Mouse (Mus musculus) lung, postnatal 0 days (tissue): ENCODE results near the gene Prkcd. TPM values are rescaled to one million over a fixed set of nuclear protein-coding genes. Genes with fewer than 3 reads are reported as not detected.
"Not testable (repeated sequence)": the region's sequence is repeated elsewhere in the genome, so short reads cannot be mapped to it uniquely, and the experiment has no call there.

ENCODE experiments used
- ATAC-seq: fragments of 200-750 bp; cut with Nextera tagmentation; 2 replicates; pipeline ENCODE4 v1.8.0; 2017; ENCODE audit warnings: moderate library complexity
- DNase-seq: peaks from one replicate; pipeline ENCODE4 v3.0.0-alpha.2; 2016; ENCODE audit warnings: low spot score
- H3K27ac ChIP-seq: fragments of 300-500 bp; sonication (generic); 2 replicates; pipeline ENCODE4 v1.5.1; 2014; ENCODE audit warnings: antibody characterized with exemption, mild to moderate bottlenecking, low read length, mixed read lengths
- H3K27me3 ChIP-seq: fragments of 300-500 bp; sonication (generic); replicated peaks from 2 replicates; pipeline ENCODE4 v1.6.1; 2014; ENCODE audit warnings: low read length, mixed read lengths; ENCODE audit not compliant: insufficient read depth
- H3K36me3 ChIP-seq: fragments of 300-500 bp; sonication (generic); 2 replicates; pipeline ENCODE4 v1.6.1; 2014; ENCODE audit warnings: low read length, mixed read lengths; ENCODE audit not compliant: insufficient read depth
- H3K4me1 ChIP-seq: fragments of 300-500 bp; sonication (generic); 2 replicates; pipeline ENCODE4 v1.6.1; 2014; ENCODE audit warnings: antibody characterized with exemption, low read depth, low read length, mixed read lengths; ENCODE audit not compliant: insufficient read depth
- H3K4me2 ChIP-seq: fragments of 300-500 bp; sonication (generic); replicated peaks from 2 replicates; pipeline ENCODE4 v1.6.1; 2014; ENCODE audit warnings: low read depth, mild to moderate bottlenecking, low read length, moderate library complexity, mixed read lengths
- H3K4me3 ChIP-seq: fragments of 300-500 bp; sonication (generic); 2 replicates; pipeline ENCODE4 v1.5.1; 2014; ENCODE audit warnings: low read depth, low read length
- H3K9ac ChIP-seq: fragments of 300-500 bp; sonication (generic); replicated peaks from 2 replicates; pipeline ENCODE4 v1.6.1; 2014; ENCODE audit warnings: low read depth, mild to moderate bottlenecking
- H3K9me3 ChIP-seq: fragments of 300-500 bp; sonication (generic); 2 replicates; pipeline ENCODE4 v1.6.1; 2016; ENCODE audit warnings: low read length, mixed read lengths
- CTCF ChIP-seq: IDR thresholded peaks from 2 replicates; pipeline ENCODE4 v1.5.1; 2016; ENCODE audit warnings: antibody characterized with exemption, mild to moderate bottlenecking
- EP300 ChIP-seq: IDR thresholded peaks from 2 replicates; pipeline ENCODE4 v1.6.1; 2016; ENCODE audit warnings: antibody characterized with exemption, mild to moderate bottlenecking, control low read depth
- WGBS: fragments of 180-500 bp; shearing (Covaris S2); extraction: QIAGEN DNeasy Blood & Tissue Kit; methylation state at CpG from one replicate; pipeline ENCODE4 v1.1.7; 2014; 5-methylcytosine and 5-hydroxymethylcytosine counted together
- polyA plus RNA-seq: library from polyadenylated mRNA; unstranded; fragments of >200 nt; fragmentation: Nextera tagmentation; extraction: Ambion mirVana; gene quantifications from 2 replicates; pipeline ENCODE4 v1.2.1, GENCODE M21; 2015

Gene Prkcd
- polyA plus RNA-seq, 1 experiment from 2014 or later, result 59.4 TPM

DNA sequence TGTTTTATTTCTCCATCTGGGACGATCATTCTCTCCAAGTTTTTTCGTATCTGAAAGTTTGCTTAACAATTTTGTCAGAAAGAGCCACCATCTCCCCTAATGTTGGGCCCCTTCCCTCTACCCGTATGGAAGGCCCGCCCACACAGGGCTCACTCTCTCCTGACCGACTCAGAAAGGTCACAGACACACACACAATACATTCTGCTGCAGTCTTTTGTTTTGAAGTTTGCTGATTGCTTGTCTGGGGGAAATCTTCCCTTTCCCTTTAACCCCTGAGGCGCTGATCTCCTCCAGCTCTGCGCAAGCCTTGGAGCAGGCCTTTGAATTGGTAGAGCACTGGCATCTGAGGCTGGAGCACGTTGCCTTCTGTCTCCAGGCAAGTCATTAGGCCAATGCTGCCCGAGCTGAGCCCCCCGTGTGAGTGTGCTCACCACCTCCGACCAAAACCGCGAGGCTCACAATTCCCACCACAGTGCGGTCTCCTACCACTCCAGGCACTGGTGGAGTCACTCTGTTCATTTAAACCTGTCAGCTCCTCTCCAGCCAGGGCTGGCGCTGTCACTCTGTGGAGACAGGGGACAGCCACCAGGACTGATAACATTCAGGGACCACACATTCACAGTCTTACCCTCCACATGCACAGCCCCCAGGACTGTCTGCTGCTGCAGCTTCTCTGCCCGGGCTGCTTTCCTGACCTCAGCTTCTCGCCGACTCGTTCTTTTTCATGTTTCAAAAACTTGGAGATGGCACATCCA is 41.3 kb downstream of the Prkcd start:
- Histone ChIP-seq H3K4me3 (no peak overlapping the region), H3K27me3 (no peaks in the 10 kb centered on the region), H3K27ac (no peak overlapping the region), H3K9me3 (no peaks in the 10 kb centered on the region), H3K4me1 (peaks cover 9% of the 10 kb centered on the region; the same call in 1 of the 2 replicates), H3K4me2 (no peak overlapping the region), H3K9ac (no peak overlapping the region), H3K36me3 (no peaks in the 10 kb centered on the region)
- TF ChIP-seq CTCF, result peak; percentile 16; the same call in 1 of the 2 replicates
- TF ChIP-seq EP300, result no peak
- ATAC-seq, result no peak
- WGBS, result 26% methylated on average over 19 of the region's 19 CpGs
- no peak for DNase-seq

- WGBS, result 65% methylated on average over 2 of the region's 2 CpGs
- TF ChIP-seq CTCF, result no peak
- TF ChIP-seq EP300, result no peak
- ATAC-seq (no peak), DNase-seq (no peak)
- H3K4me3 ChIP-seq, result no peak overlapping the region
- no peak overlapping the region for H3K27ac ChIP-seq
- H3K27me3 ChIP-seq, result no peaks in the 10 kb centered on the region
- H3K4me2 ChIP-seq, result no peak overlapping the region
- H3K4me1 ChIP-seq, result peaks cover 9% of the 10 kb centered on the region; the same call in 1 of the 2 replicates
- H3K9ac ChIP-seq, result no peak overlapping the region
- no peaks in the 10 kb centered on the region for H3K9me3 ChIP-seq
- no peaks in the 10 kb centered on the region for H3K36me3 ChIP-seq
Observed at GRCm38 (mm10) chr14:30584077-30584476, 41.9 kb downstream of the Prkcd start.

DNA sequence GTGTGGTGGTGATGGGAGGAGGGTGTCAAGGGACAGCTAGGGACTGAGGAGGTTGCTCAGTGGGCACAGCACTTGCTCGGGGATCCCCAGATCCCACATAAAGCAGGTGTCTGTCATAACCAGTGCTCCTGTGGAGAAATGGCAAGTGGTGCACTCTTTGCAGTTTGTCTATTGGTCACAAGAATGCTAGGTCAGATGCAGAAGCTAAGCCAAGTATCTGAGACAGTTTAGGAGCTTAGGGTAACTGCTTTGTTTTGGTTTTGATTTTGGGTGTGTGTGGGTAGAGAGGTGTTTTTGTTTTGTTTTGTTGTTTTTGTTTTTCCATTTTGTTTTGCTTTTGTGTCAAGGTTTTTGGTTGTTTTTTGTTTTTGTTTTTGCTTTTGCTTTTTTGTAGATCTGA is 44.8 kb downstream of the Prkcd start:
- no peaks in the 10 kb centered on the region for H3K27me3 ChIP-seq
- H3K4me1 ChIP-seq, result 0 out of 2 replicates have a peak, but pooled peaks cover 9% of the 10 kb centered on the region
- no peak overlapping the region for H3K4me3 ChIP-seq
- no peak for ATAC-seq
- H3K9me3 ChIP-seq, result no peaks in the 10 kb centered on the region
- no peak overlapping the region for H3K9ac ChIP-seq
- no peak overlapping the region for H3K4me2 ChIP-seq
- TF ChIP-seq EP300 (no peak), CTCF (no peak)
- 94% methylated on average over 1 of the region's 1 CpGs for WGBS
- H3K27ac ChIP-seq, result no peak overlapping the region
- DNase-seq, result no peak
- H3K36me3 ChIP-seq, result no peaks in the 10 kb centered on the region

GRCm38 (mm10) chr14:30579882-30580281 is 46.1 kb downstream of the Prkcd start:
- DNase-seq, result no peak
- H3K4me3 ChIP-seq, result no peak overlapping the region
- no peaks in the 10 kb centered on the region for H3K36me3 ChIP-seq
- 39% methylated on average over 5 of the region's 5 CpGs for whole genome bisulfite sequencing
- H3K27ac ChIP-seq, result no peak overlapping the region
- no peak for ATAC-seq
- TF ChIP-seq CTCF, result no peak
- TF ChIP-seq EP300, result no peak
- H3K4me2 ChIP-seq, result no peak overlapping the region
- H3K9ac ChIP-seq, result no peak overlapping the region
- H3K27me3 ChIP-seq, result no peaks in the 10 kb centered on the region
- 0 out of 2 replicates have a peak, but pooled peaks cover 4% of the 10 kb centered on the region for H3K4me1 ChIP-seq
- H3K9me3 ChIP-seq, result no peaks in the 10 kb centered on the region

DNA sequence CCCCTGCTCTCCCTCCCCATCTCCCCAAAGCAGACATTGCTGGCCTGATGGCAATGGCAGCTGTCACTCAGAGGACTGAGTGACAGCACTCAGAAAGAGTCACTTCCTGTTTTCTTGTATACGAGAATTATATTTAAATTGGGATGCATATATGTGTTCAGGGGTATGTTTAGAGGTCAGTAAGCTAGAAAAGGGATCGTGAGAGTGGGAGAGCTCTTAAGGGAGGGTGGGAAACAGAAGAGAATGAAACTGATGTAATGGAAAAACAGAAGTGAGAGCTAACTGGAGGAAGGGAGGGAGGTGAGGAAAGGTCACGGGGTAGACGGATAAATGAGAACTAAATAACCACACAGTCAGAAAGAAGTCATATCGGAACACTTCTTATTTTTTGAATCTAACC is 46.8 kb downstream of the Prkcd start:
- 63% methylated on average over 5 of the region's 5 CpGs for WGBS
- DNase-seq (peak; percentile 23), ATAC-seq (no peak)
- Histone ChIP-seq H3K4me1 (no peaks in the 10 kb centered on the region), H3K4me2 (no peak overlapping the region), H3K27ac (no peak overlapping the region), H3K9ac (no peak overlapping the region), H3K4me3 (no peak overlapping the region), H3K36me3 (no peaks in the 10 kb centered on the region), H3K9me3 (no peaks in the 10 kb centered on the region), H3K27me3 (no peaks in the 10 kb centered on the region)
- TF ChIP-seq CTCF (no peak), EP300 (no peak)

GRCm38 (mm10) chr14:30577303-30578062 is 48.5 kb downstream of the Prkcd start:
- H3K27me3 ChIP-seq, H3K4me2 ChIP-seq, H3K4me3 ChIP-seq, H3K4me1 ChIP-seq, H3K36me3 ChIP-seq, H3K9me3 ChIP-seq, H3K9ac ChIP-seq, H3K27ac ChIP-seq: not testable (repeated sequence)
- 15% methylated on average over 10 of the region's 12 CpGs for WGBS
- DNase-seq (peak; percentile 43), ATAC-seq (peak; percentile 66)
